Mouse (Mus musculus) kidney, postnatal 4 days (tissue): ENCODE results near the gene Eif2ak4.

ENCODE experiments used
- DNase-seq, 2 experiments: peaks; one replicate each; pipeline ENCODE4 v3.0.0; 2021; ENCODE audit warnings: mixed read lengths in 2 of 2

The Eif2ak4 gene

GRCm38 (mm10) chr2:118388341-118389335 is at the start of gene Eif2ak4:
Gene Eif2ak4, plus strand, starts transcription at chr2:118388618.
- DNase-seq = peak; percentile 99 to 100

- DNase-seq = no peak
Observed at GRCm38 (mm10) chr2:118341295-118341694, 47.1 kb upstream of the Eif2ak4 start.

GRCm38 (mm10) chr2:118343897-118344296 is 44.5 kb upstream of the Eif2ak4 start:
- no peak for DNase-seq

- DNase-seq = no peak
Observed at GRCm38 (mm10) chr2:118345535-118345934, 42.9 kb upstream of the Eif2ak4 start.

- peak in 1 of 2 experiments; percentile 12 for DNase-seq
Observed at GRCm38 (mm10) chr2:118353498-118353897, 34.9 kb upstream of the Eif2ak4 start.

GRCm38 (mm10) chr2:118353916-118354403 is 34.5 kb upstream of the Eif2ak4 start:
- peak; percentile 32 to 50 for DNase-seq

GRCm38 (mm10) chr2:118355138-118355719 is 33.2 kb upstream of the Eif2ak4 start:
- no peak for DNase-seq

- no peak for DNase-seq
Observed at GRCm38 (mm10) chr2:118371841-118372240, 16.6 kb upstream of the Eif2ak4 start.

GRCm38 (mm10) chr2:118372561-118372900 is 15.9 kb upstream of the Eif2ak4 start:
- DNase-seq = no peak

GRCm38 (mm10) chr2:118372901-118373571 is 15.4 kb upstream of the Eif2ak4 start, which contains the start of gene Gpr176:
Gene Gpr176, minus strand, starts transcription at chr2:118373419.
- DNase-seq = peak; percentile 57 to 72

- peak; percentile 87 to 93 for DNase-seq
Observed at GRCm38 (mm10) chr2:118373572-118374279, 14.7 kb upstream of the Eif2ak4 start.

GRCm38 (mm10) chr2:118375522-118375921 is 12.9 kb upstream of the Eif2ak4 start:
- DNase-seq = no peak

GRCm38 (mm10) chr2:118375931-118376330 is 12.5 kb upstream of the Eif2ak4 start:
- no peak for DNase-seq

GRCm38 (mm10) chr2:118379756-118380155 is 8.7 kb upstream of the Eif2ak4 start:
- no peak for DNase-seq

GRCm38 (mm10) chr2:118383387-118383786 is 5.0 kb upstream of the Eif2ak4 start:
- peak; percentile 15 to 22 for DNase-seq

- DNase-seq = no peak
Observed at GRCm38 (mm10) chr2:118389569-118389968, 1.2 kb downstream of the Eif2ak4 start.

- no peak for DNase-seq
Observed at GRCm38 (mm10) chr2:118390072-118390471, 1.7 kb downstream of the Eif2ak4 start.

- DNase-seq = no peak
Observed at GRCm38 (mm10) chr2:118391201-118391600, 2.8 kb downstream of the Eif2ak4 start.

GRCm38 (mm10) chr2:118399751-118400150 is 11.3 kb downstream of the Eif2ak4 start:
- no peak for DNase-seq

GRCm38 (mm10) chr2:118401834-118402727 is 13.7 kb downstream of the Eif2ak4 start:
- peak in 1 of 2 experiments; percentile 22 for DNase-seq

GRCm38 (mm10) chr2:118404336-118404735 is 15.9 kb downstream of the Eif2ak4 start:
- no peak for DNase-seq
